Mouse (Mus musculus): Measurements from ENCODE around the gene Vmn2r19. TPM values are rescaled to one million over a fixed set of nuclear protein-coding genes. Genes with fewer than 3 reads are reported as not detected.
"Not testable (repeated sequence)": the region's sequence is repeated elsewhere in the genome, so short reads cannot be mapped to it uniquely, and the experiment has no call there.

The Vmn2r19 gene
- not detected for total RNA-seq (2021)
- long read RNA-seq, experiment 1: 0 reads
- long read RNA-seq, experiment 2: 0 reads

- DNase-seq: no peak
Measured at GRCm38 (mm10) chr6:123308033-123308432, at the start of gene Vmn2r19. TSS of gene Vmn2r19 (plus strand) at chr6:123308333.

- no peak for DNase-seq
Measured at GRCm38 (mm10) chr6:123258946-123259345, 49.2 kb upstream of the Vmn2r19 start.

GRCm38 (mm10) chr6:123259889-123260603 lies 48.1 kb upstream of the Vmn2r19 start:
- no peak for DNase-seq

GRCm38 (mm10) chr6:123260868-123261267 lies 47.3 kb upstream of the Vmn2r19 start:
- no peak for DNase-seq

- no peak for DNase-seq
Measured at GRCm38 (mm10) chr6:123261555-123262161, 46.5 kb upstream of the Vmn2r19 start, which contains the start of gene Clec4d. TSS of gene Clec4d (plus strand) at chr6:123262111.

GRCm38 (mm10) chr6:123264194-123264593 lies 43.9 kb upstream of the Vmn2r19 start:
- DNase-seq: no peak

GRCm38 (mm10) chr6:123265809-123266208 lies 42.3 kb upstream of the Vmn2r19 start:
- DNase-seq: no peak

GRCm38 (mm10) chr6:123266945-123267344 lies 41.2 kb upstream of the Vmn2r19 start:
- DNase-seq: no peak

GRCm38 (mm10) chr6:123279443-123279842 lies 28.7 kb upstream of the Vmn2r19 start:
- no peak for DNase-seq

GRCm38 (mm10) chr6:123286311-123286710 lies 21.8 kb upstream of the Vmn2r19 start:
- DNase-seq: no peak

GRCm38 (mm10) chr6:123288931-123289330 lies 19.2 kb upstream of the Vmn2r19 start:
- DNase-seq: no peak

GRCm38 (mm10) chr6:123289753-123290152 lies 18.4 kb upstream of the Vmn2r19 start, which contains the start of gene Clec4e:
TSS of gene Clec4e (minus strand) at chr6:123289870.
- DNase-seq: no peak

GRCm38 (mm10) chr6:123292751-123293400 lies 15.3 kb upstream of the Vmn2r19 start:
- no peak for DNase-seq

- DNase-seq: not testable (repeated sequence)
Measured at GRCm38 (mm10) chr6:123293509-123293908, 14.6 kb upstream of the Vmn2r19 start.

GRCm38 (mm10) chr6:123296687-123297086 lies 11.4 kb upstream of the Vmn2r19 start:
- no peak for DNase-seq

- not testable (repeated sequence) for DNase-seq
Measured at GRCm38 (mm10) chr6:123306315-123306714, 1.8 kb upstream of the Vmn2r19 start.

GRCm38 (mm10) chr6:123332503-123332902 lies 24.4 kb downstream of the Vmn2r19 start:
- DNase-seq: no peak

GRCm38 (mm10) chr6:123340093-123340492 lies 32.0 kb downstream of the Vmn2r19 start:
- DNase-seq: no peak

GRCm38 (mm10) chr6:123346141-123346540 lies 38.0 kb downstream of the Vmn2r19 start:
- DNase-seq: no peak

All from gastrocnemius, postnatal 25 days (tissue).